Mouse (Mus musculus): ENCODE data around the gene Alkal2.

GRCm38 (mm10) chr12:30879447-30879846 is 4.7 kb upstream of the Alkal2 start:
- TF ChIP-seq POLR2A (IDR thresholded peaks at IDR 0.05; ENCODE audit: low read depth, low read length) (no peak), CTCF (conservative IDR thresholded peaks at IDR 0.05; ENCODE audit: insufficient read depth, insufficient read length, low read depth, low read length) (no peak; the same call in 1 of the 2 replicates)

All from kidney, adult 2 months (tissue).